Mouse (Mus musculus) embryo, embryonic 10.5 days (tissue): Measurements from ENCODE around the gene Tlx1.

Experiments
- DNase-seq: peaks from one replicate; pipeline ENCODE4 v3.0.0-alpha.2; 2015; ENCODE audit warnings: low spot score

The Tlx1 gene

GRCm38 (mm10) chr19:45150490-45151181 lies at the start of gene Tlx1:
TSS of gene Tlx1 (plus strand) at chr19:45150680.
- DNase-seq: peak; percentile 80

- DNase-seq: no peak
These were observed 44.9 kb upstream of the Tlx1 start for GRCm38 (mm10) chr19:45105591-45105990.

GRCm38 (mm10) chr19:45106689-45107088 lies 43.8 kb upstream of the Tlx1 start:
- no peak for DNase-seq

GRCm38 (mm10) chr19:45110681-45111080 lies 39.8 kb upstream of the Tlx1 start:
- DNase-seq: no peak

DNA sequence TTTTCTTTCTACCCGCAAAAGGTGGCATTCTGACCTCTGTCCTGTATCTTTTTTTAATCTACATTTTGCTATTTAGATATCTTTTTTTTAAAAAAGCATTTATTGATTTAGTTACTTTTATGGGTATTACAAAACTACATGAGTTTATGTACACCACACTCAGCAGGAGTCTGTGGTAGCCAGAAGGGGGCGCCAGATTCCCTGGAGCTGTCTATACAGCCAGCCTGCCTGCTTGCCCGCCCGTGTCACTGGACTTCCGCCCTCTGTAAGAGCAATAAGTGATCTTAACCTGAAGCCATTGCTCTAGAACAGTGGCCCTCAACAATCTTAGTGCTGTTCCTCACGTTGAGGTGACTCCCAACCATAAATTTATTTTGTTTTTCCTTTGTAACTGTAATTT lies 38.0 kb upstream of the Tlx1 start:
- no peak for DNase-seq

- peak; percentile 89 for DNase-seq
These were observed 36.6 kb upstream of the Tlx1 start for GRCm38 (mm10) chr19:45113791-45114460.

- DNase-seq: no peak
These were observed 35.7 kb upstream of the Tlx1 start for GRCm38 (mm10) chr19:45114772-45115171.

DNA sequence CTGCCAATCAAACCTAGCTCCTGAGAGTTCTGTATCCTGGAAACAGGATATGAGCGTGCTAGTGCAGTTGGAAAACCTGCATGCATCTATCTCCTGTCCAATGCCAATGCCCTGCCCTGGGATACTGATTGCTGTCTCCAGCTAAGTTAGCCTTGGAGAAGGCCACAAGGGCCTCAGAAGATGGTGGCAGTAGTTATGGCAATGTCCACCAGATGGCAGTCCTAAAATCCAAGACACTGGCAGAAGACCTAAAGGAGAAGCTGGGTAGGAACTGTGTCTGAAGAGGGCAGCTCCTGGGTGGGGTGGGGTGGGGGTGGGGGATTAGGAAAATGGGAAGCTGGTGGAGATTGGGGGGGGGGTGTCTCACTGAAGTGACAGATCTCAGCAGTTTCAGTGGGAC lies 33.7 kb upstream of the Tlx1 start:
- DNase-seq: peak; percentile 59

DNA sequence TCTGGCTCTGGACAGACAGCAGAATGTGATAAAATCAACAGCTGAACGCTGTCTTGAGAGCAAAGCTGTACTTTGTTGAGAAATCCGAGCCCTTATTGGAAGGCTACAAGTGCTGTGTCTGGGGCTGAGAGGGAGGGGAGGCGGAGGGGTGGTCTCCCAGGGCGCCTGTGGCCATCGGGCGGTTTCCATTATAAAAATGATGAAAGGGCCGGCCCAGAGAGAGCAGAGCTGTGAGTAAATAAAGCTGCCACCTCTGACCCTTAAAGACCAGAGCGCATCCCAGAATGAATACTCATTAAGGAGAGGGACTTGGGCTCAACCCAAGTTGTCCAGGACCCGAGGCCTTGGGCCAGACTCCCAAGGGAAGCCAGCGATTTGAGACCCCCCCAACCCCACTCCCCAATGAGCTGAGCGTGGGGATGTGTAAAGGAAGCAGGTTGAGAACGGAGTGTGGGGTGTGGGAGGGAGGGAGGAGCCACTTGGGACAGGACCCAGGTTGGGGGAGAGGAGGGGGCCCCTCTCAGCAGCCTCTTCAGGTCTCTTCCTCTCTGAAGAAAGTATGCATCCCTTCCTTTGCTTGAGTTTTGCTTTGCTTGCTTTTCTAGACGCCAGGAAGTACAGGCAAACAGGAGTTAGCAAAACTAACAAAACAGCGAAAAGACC lies 18.4 kb upstream of the Tlx1 start:
- DNase-seq: peak; percentile 46

- DNase-seq: no peak
These were observed 7.9 kb upstream of the Tlx1 start for GRCm38 (mm10) chr19:45142531-45142930.

GRCm38 (mm10) chr19:45143214-45143895 lies 7.1 kb upstream of the Tlx1 start:
- DNase-seq: peak; percentile 68

DNA sequence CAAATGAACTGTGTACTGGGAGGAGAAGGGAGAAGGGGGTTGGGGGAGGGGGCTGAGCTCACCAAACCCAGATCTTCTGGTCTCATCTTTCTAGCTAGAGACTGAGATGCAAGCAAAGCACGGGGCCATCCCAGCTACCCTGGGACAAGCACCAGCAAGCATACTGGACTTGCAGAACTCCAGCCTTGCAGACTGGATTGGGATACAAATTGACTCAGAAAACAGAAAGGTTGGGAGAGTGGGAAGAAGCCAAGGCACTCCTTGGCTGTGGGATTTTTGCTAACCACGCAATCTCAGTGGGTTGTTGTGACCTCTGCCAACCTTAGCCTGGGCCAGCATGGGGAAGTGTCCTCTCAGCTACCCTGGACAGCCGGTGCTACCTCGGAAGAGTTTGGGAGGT lies 3.4 kb upstream of the Tlx1 start:
- no peak for DNase-seq

GRCm38 (mm10) chr19:45151361-45152182 lies 1.1 kb downstream of the Tlx1 start:
- peak; percentile 49 for DNase-seq

- DNase-seq: peak; percentile 45
These were observed 1.7 kb downstream of the Tlx1 start for GRCm38 (mm10) chr19:45152183-45152650.

GRCm38 (mm10) chr19:45153311-45154058 lies 3.0 kb downstream of the Tlx1 start:
- DNase-seq: peak; percentile 66

DNA sequence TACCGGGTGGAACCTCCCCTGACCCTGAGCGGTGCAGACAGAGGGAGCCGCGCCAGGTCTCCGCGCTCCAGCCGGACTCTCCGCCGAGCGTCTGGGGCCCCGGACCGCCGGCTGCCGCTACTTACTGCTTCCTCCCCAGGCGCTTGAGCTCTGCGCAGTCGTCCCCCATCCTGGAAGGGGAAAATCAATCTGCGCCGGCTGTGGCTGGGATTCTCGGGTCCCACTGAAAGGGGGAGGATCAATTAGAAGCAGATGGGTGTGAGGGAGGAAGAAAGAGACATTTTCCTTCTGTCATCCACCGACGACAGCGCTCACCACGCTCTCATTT lies 3.5 kb downstream of the Tlx1 start:
- DNase-seq: no peak

DNA sequence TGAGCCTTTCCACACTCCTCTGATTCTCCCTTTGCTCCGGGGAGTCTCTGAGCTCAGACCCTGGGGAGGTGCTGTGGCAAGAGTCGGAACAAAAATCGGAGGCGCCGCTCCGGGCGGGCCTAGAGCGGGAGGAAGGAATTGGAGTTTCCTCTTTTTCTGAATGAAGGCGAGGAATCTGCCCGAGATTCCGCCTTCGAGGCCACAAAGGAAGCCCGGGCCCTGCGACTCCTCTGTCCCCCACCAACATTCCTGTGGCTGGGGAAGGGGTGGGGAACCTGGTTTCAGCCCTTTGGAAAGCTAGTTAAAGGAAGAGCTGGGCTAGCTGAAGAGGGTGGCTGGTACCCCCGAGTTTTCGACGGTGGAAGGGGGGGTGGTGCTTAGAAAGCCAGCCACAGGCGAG lies 4.0 kb downstream of the Tlx1 start:
- DNase-seq: peak; percentile 44

DNA sequence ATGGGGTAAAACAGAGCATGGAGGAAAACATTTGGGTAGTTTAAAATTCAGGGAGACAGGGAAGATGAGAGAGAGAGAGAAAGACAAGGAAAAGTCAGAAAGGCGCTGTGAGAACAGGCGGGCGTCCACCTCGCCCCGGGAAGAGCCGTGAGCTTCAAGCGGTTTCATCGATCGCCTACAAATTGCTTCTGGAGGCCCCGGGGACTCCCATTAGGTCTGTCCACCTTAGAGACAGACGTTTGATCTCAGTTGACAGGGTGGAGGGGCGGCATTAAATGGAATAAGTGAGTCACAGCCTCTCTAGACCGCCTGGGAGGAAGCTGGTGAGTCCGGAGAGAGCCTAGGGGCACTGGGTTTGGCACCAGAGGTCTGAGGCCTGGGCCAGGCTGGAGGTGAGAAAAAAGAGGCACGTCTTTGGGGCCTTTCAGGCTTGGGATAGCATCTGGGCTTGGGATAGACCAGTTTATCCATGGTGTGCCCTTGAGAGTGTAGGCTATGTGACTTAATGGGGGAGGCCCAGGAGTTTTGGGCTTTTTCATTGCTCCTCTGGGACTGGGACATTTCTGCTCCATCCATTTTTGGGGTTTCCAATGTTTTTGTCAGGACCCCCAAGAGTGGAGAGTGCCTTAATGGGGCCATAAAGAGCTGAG lies 4.8 kb downstream of the Tlx1 start:
- DNase-seq: peak; percentile 60

DNA sequence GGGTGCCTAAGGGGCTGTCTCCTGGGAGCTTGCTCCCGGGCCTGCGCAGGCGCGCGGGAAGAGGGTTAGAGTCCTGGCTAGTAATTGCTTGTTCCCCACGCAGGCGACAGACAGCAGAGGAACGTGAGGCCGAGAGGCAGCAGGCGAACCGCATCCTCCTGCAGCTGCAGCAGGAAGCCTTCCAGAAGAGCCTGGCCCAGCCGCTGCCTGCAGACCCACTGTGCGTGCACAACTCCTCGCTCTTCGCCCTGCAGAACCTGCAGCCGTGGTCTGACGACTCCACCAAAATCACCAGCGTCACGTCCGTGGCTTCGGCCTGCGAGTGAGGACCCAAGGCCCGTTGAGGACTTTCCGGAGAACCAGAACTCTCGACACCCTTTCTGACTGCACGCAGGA lies 5.3 kb downstream of the Tlx1 start:
- DNase-seq: no peak

DNA sequence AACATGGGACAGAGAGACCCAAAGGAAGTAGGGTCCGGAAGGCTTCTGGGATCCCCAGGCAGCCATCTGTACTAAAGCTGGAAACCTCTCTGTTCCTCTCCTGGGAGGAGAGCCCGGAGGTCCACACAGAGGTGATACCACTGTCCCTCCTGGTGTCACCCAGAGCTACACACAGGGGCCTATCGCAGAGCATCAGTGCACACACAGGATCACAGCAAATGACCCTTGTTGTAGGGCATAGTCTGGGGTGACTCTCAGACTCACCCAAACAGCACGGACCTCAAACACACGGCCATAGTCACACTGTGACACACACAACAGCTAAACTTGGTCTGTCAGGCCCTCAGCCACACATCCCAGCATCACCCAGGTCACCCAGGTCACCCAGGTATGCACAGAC lies 5.9 kb downstream of the Tlx1 start:
- no peak for DNase-seq

GRCm38 (mm10) chr19:45158201-45158600 lies 7.7 kb downstream of the Tlx1 start:
- no peak for DNase-seq
